Mouse (Mus musculus) hindbrain, embryonic 10.5 days (tissue): ENCODE data around the gene Zfp988. TPM values are rescaled to one million over a fixed set of nuclear protein-coding genes. Genes with fewer than 3 reads are reported as not detected.

Experiments
- polyA plus RNA-seq: library from polyadenylated mRNA; unstranded; fragments of >200 nt; fragmentation: Nextera tagmentation; extraction: Ambion mirVana; gene quantifications from 2 replicates; pipeline ENCODE4 v1.2.1, GENCODE M21; 2016

Gene Zfp988
- polyA plus RNA-seq, 1 experiment from 2014 or later, result not detected

Other genes with a start within 250 kb of the Zfp988 start
- 3.2 and 7.7 TPM in 2 replicates for gene Zfp991, start 173.6 kb upstream of the Zfp988 start, polyA plus RNA-seq
- gene Zfp978, start 55.6 kb downstream of the Zfp988 start, polyA plus RNA-seq, result not detected in 2 replicates
- gene Zfp982, start 186.7 kb downstream of the Zfp988 start, polyA plus RNA-seq, result 6.0 and 6.9 TPM in 2 replicates
- gene Gm16503, start 234.5 kb downstream of the Zfp988 start, polyA plus RNA-seq, result 0.21 and 0.39 TPM in 2 replicates
- gene Zfp985, start 247.6 kb downstream of the Zfp988 start, polyA plus RNA-seq, result 0.05 and 0.11 TPM in 2 replicates